26 mouse cellular contexts compared by ENCODE assay signal in the genomic region with DNA sequence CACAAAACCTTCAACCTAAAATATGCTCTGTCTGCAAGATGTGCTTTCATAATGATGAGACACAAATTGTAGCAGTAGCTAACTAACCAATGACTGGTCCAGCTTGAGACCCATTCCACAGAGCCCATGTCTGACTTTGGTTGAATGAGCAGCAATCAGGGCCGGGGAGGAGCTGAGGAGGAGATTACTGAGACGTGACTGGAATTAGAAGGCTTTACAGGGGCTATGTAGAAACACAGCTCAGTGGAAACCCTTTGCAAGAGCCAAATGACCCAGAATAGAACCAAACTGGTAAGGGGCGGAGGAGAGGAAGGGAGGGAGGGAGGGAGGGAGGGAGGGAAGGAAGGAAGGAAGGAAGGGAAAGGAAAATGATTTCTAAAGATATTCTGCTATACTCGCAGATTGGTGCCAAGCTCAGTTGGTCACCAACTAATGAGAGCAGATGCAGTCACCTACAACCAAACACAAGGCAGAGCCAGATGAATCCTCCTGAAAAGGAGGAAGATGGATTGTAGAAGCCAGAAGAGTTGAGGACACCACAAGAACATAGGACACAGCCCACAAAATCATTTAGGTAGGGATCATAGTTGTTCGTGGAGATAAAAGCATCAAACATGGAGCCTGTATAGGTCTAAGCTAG. TPM values are rescaled to one million over a fixed set of nuclear protein-coding genes. Genes with fewer than 3 reads are reported as not detected.
A peak's percentile ranks its signal among the peaks of the same experiment; 100 is the strongest.
DNase-seq lines count a peak whose midpoint lies in the region; ATAC-seq and TF ChIP-seq lines count a peak whose summit lies in the region.
"Had no signal": no experiment of that assay in that cellular context is flagged by ENCODE, and none has a peak within 500 bp of the region (broad histone marks: within the 10 kb centered on the region; RNA-seq: fewer than 3 reads in every experiment).

No protein-coding gene starts in this region.

- no peak overlapping the region for H3K4me3 ChIP-seq in midbrain, embryonic 11.5 days (ENCODE audit: low read depth, low read length)
- H3K4me3 ChIP-seq in midbrain, postnatal 0 days (ENCODE audit: low read depth, low read length) = no peak overlapping the region
- no peak overlapping the region for H3K4me3 ChIP-seq in forebrain, embryonic 12.5 days (replicated peaks)
- H3K4me3 ChIP-seq: heart, embryonic 12.5 days; hindbrain, embryonic 10.5 days; limb, embryonic 15.5 days; neural tube, embryonic 15.5 days had no signal

- H3K9me3 ChIP-seq in midbrain, embryonic 11.5 days (ENCODE audit: control insufficient read depth, low read length) = no peaks in the 10 kb centered on the region
- no peaks in the 10 kb centered on the region for H3K9me3 ChIP-seq in midbrain, postnatal 0 days (ENCODE audit: low read length)
- no peaks in the 10 kb centered on the region for H3K9me3 ChIP-seq in forebrain, embryonic 12.5 days
- H3K9me3 ChIP-seq: heart, embryonic 12.5 days; hindbrain, embryonic 10.5 days; limb, embryonic 15.5 days; neural tube, embryonic 15.5 days had no signal

- H3K4me2 ChIP-seq in midbrain, embryonic 11.5 days = no peak overlapping the region
- H3K4me2 ChIP-seq in midbrain, postnatal 0 days (ENCODE audit: low read depth, low read length, poor library complexity, severe bottlenecking) = no peak overlapping the region
- no peak overlapping the region for H3K4me2 ChIP-seq in forebrain, embryonic 12.5 days
- H3K4me2 ChIP-seq: heart, embryonic 12.5 days; limb, embryonic 15.5 days; lung, embryonic 14.5 days; neural tube, embryonic 15.5 days had no signal

- no peaks in the 10 kb centered on the region for H3K4me1 ChIP-seq in midbrain, embryonic 11.5 days (ENCODE audit: control insufficient read depth, insufficient read depth, low read length)
- no peaks in the 10 kb centered on the region for H3K4me1 ChIP-seq in midbrain, postnatal 0 days (ENCODE audit: insufficient read depth, low read length)
- H3K4me1 ChIP-seq in forebrain, embryonic 12.5 days = no peaks in the 10 kb centered on the region
- H3K4me1 ChIP-seq: heart, embryonic 12.5 days; hindbrain, embryonic 10.5 days; limb, embryonic 15.5 days; neural tube, embryonic 15.5 days had no signal

- TF ChIP-seq CTCF in midbrain, postnatal 0 days (IDR thresholded peaks at IDR 0.05) = no peak

- peak; percentile 71 for ATAC-seq in midbrain, embryonic 11.5 days (ENCODE audit: low FRiP score)
- ATAC-seq in midbrain, postnatal 0 days (ENCODE audit: low FRiP score) = no peak
- ATAC-seq in forebrain, embryonic 12.5 days (ENCODE audit: low FRiP score) = peak; percentile 82
- ATAC-seq: CD4-positive, CD25-positive, alpha-beta regulatory T cell, adult 4 months; inflammation-experienced regulatory T-cells, adult 6 months had no signal

- H3K9ac ChIP-seq in midbrain, embryonic 11.5 days (ENCODE audit: low read length) = no peak overlapping the region
- no peak overlapping the region for H3K9ac ChIP-seq in midbrain, postnatal 0 days (replicated peaks; ENCODE audit: low read length, poor library complexity, severe bottlenecking)
- no peak overlapping the region for H3K9ac ChIP-seq in forebrain, embryonic 12.5 days
- H3K9ac ChIP-seq: heart, embryonic 12.5 days; limb, embryonic 15.5 days; liver, embryonic 14.5 days; lung, embryonic 14.5 days; neural tube, embryonic 15.5 days had no signal

- H3K36me3 ChIP-seq in midbrain, embryonic 11.5 days (ENCODE audit: control insufficient read depth, insufficient read depth, low read length) = no peaks in the 10 kb centered on the region
- no peaks in the 10 kb centered on the region for H3K36me3 ChIP-seq in midbrain, postnatal 0 days (ENCODE audit: insufficient read depth, low read length)
- H3K36me3 ChIP-seq in forebrain, embryonic 12.5 days (replicated peaks) = no peaks in the 10 kb centered on the region
- H3K36me3 ChIP-seq: heart, embryonic 12.5 days; hindbrain, embryonic 10.5 days; limb, embryonic 15.5 days; neural tube, embryonic 15.5 days had no signal

- H3K27me3 ChIP-seq in midbrain, embryonic 11.5 days (ENCODE audit: control insufficient read depth, insufficient read depth, low read length) = no peaks in the 10 kb centered on the region
- no peaks in the 10 kb centered on the region for H3K27me3 ChIP-seq in midbrain, postnatal 0 days (ENCODE audit: insufficient read depth, low read length)
- H3K27me3 ChIP-seq in forebrain, embryonic 12.5 days = no peaks in the 10 kb centered on the region
- H3K27me3 ChIP-seq: heart, embryonic 12.5 days; limb, embryonic 15.5 days; neural tube, embryonic 15.5 days had no signal

- 54% methylated on average over 4 of the region's 5 CpGs for WGBS in midbrain, embryonic 11.5 days
- 56% methylated on average over 4 of the region's 5 CpGs for WGBS in midbrain, postnatal 0 days
- 61% methylated on average over 4 of the region's 5 CpGs for WGBS in forebrain, embryonic 12.5 days

- H3K27ac ChIP-seq in midbrain, embryonic 11.5 days (ENCODE audit: low read depth, low read length) = no peak overlapping the region
- H3K27ac ChIP-seq in midbrain, postnatal 0 days (ENCODE audit: low read depth, low read length) = no peak overlapping the region
- H3K27ac ChIP-seq in forebrain, embryonic 12.5 days = no peak overlapping the region
- H3K27ac ChIP-seq: hindbrain, embryonic 10.5 days; limb, embryonic 15.5 days; liver, embryonic 14.5 days; neural tube, embryonic 15.5 days had no signal

- DNase-seq in cerebellum, postnatal 14 days = peak; percentile 12 to 26
- no peak for DNase-seq in cerebellum, adult 9-10 months
- no peak for DNase-seq in midbrain, embryonic 11.5 days (ENCODE audit: low spot score, missing footprints)
- no peak for DNase-seq in midbrain, postnatal 0 days (ENCODE audit: low spot score)
- DNase-seq in ovary, postnatal 36 days (ENCODE audit: low spot score) = no peak
- no peak for DNase-seq in adrenal gland, adult 18-20 months (ENCODE audit: low spot score in 2 of 2)
- DNase-seq: cerebellum, postnatal 36 days; gastrocnemius, postnatal 14 days; heart, adult 11 months; heart, postnatal 10 days; kidney, adult 18-20 months; kidney, postnatal 4 days; left cerebral cortex, postnatal 4 days; lung, embryonic 14.5 days; thymus, adult 18-20 months; thymus, postnatal 36 days had no signal

RNA-seq across cellular contexts. Expression of a gene that starts 42.0 kb away (rescaled TPM):
- polyA plus RNA-seq in midbrain, embryonic 11.5 days (2014; fragmentation: Nextera tagmentation; extraction: Ambion mirVana) = 3.3 TPM in 2 replicates
- total RNA-seq in midbrain, postnatal 0 days (2014; rRNA removed) = 44.5 and 57.1 TPM in 2 replicates
- 18.7 and 21.7 TPM in 2 replicates for polyA plus RNA-seq in midbrain, postnatal 0 days (2015; fragmentation: Nextera tagmentation; extraction: Ambion mirVana)
- polyA plus RNA-seq in forebrain, embryonic 12.5 days (2016; fragmentation: Nextera tagmentation; extraction: Ambion mirVana) = 11.5 and 13.7 TPM in 2 replicates
- total RNA-seq in adrenal gland, adult 18-20 months (2021) = under 1 TPM; 0.22 to 0.43 TPM
- total RNA-seq: heart, postnatal 10 days; megakaryocyte, adult 5-6 weeks had no signal
- polyA plus RNA-seq: CD4-positive, CD25-positive, alpha-beta regulatory T cell, adult 4 months; inflammation-experienced regulatory T-cells, adult 6 months; liver, embryonic 14.5 days; small intestine, adult 2 months had no signal

Comparison
In these comparisons a context has a peak if more than half of its experiments do, and no peak if none do; other contexts are left out.
1. DNase-seq: peak in cerebellum, postnatal 14 days (2 of 2); none in cerebellum, adult 9-10 months (single experiment), midbrain, embryonic 11.5 days (single experiment), midbrain, postnatal 0 days (single experiment), ovary, postnatal 36 days (single experiment) and adrenal gland, adult 18-20 months (0 of 2).